Mouse (Mus musculus): ENCODE results near the gene Six1. TPM values are rescaled to one million over a fixed set of nuclear protein-coding genes. Genes with fewer than 3 reads are reported as not detected.
"Not testable (repeated sequence)": the region's sequence is repeated elsewhere in the genome, so short reads cannot be mapped to it uniquely, and the experiment has no call there.

The Six1 gene
- total RNA-seq (2014; fragmentation: Nextera tagmentation) (1.9 and 3.8 TPM in 2 replicates), total RNA-seq (2017) (2.0 and 2.9 TPM in 2 replicates), polyA plus RNA-seq (2012) (2.2 and 2.5 TPM in 2 replicates)

DNA sequence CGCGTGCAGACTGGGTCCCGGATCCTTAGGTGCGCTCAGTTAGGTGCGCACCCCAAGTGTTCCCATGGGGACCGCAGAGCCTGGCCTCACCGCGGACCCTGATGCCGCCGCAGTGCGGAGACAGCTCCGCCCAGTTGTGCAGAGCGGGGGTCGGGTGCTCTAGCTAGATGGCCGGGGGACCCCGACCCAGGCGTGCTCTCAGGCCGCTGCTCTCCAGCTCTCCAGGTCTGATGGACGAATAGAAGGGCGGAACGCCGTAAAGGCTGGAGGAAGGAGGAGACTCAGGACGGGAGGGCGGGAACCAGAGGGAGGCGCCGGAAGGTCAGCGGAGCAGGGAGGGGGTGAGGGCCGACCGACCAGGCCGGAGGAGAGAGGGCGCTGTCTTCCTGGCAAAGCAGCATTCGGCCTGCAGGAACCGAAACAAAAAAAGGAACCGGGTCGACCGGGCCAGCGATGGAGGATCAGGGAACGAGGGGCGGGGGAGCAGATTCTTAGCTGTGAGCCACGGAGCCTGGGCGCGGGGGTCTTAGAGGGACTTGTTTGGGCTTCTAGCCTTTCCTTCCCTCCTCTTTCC, at the start of gene Six1:
TSS of gene Six1 (minus strand) at position 220 of the 574 bp plus-strand sequence.
- DNase-seq (ENCODE audit: low spot score) (peak; percentile 74), ATAC-seq (ENCODE audit: extremely low read depth, insufficient number of reproducible peaks, low FRiP score, poor library complexity, severe bottlenecking) (peak; percentile 94)
- peaks cover 69% of the 10 kb centered on the region for H3K27me3 ChIP-seq (ENCODE audit: insufficient read depth, low read length)
- no peaks in the 10 kb centered on the region for H3K36me3 ChIP-seq (replicated peaks)
- H3K4me3 ChIP-seq (ENCODE audit: low read depth, low read length): peak within 1 kb of the TSS; percentile 73
- no peak for TF ChIP-seq TAL1 (conservative IDR thresholded peaks at IDR 0.05; ENCODE audit: low read depth, low read length)
- no peak for TF ChIP-seq GATA1 (IDR thresholded peaks at IDR 0.05; ENCODE audit: borderline replicate concordance, low read length)
- TF ChIP-seq POLR2AphosphoS5 (IDR thresholded peaks at IDR 0.05; ENCODE audit: insufficient replicate concordance, low read depth, low read length): no peak
- TF ChIP-seq CTCF (IDR thresholded peaks at IDR 0.05; ENCODE audit: low read depth, low read length): no peak
- no peak for TF ChIP-seq GATA2 (IDR thresholded peaks at IDR 0.05; ENCODE audit: borderline replicate concordance, low read depth, low read length)
- H3K4me1 ChIP-seq (ENCODE audit: insufficient read depth, low read depth, low read length): peaks cover 37% of the 10 kb centered on the region
- H3K9me3 ChIP-seq (replicated peaks): no peaks in the 10 kb centered on the region

DNA sequence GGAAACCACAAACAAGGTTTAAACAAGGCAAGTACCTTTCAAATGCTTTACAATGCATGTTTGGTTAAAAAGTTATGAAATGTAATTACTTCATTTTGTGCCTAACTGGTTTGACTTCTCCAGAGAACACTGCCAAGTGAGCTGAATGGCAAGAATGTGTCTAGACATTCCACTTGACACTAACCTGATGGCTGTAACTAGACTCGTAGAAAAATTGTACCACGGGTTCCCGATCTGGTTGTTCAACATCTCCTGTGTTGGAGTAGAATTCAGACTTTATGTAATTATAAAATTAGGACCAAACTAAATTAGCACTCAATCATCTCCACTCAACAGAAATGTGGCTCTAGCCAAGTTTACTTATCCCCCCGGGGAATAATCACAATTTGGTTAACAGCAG, 44.9 kb upstream of the Six1 start:
- peaks cover 3% of the 10 kb centered on the region; the same call in 1 of the 2 replicates for H3K4me1 ChIP-seq (ENCODE audit: insufficient read depth, low read depth, low read length)
- ATAC-seq (ENCODE audit: extremely low read depth, insufficient number of reproducible peaks, low FRiP score, poor library complexity, severe bottlenecking): no peak
- no peaks in the 10 kb centered on the region for H3K9me3 ChIP-seq (replicated peaks)
- no peak for DNase-seq (ENCODE audit: low spot score)
- no peak overlapping the region for H3K4me3 ChIP-seq (ENCODE audit: low read depth, low read length)
- peaks cover 7% of the 10 kb centered on the region for H3K36me3 ChIP-seq (replicated peaks)
- no peaks in the 10 kb centered on the region for H3K27me3 ChIP-seq (ENCODE audit: insufficient read depth, low read length)
- TF ChIP-seq GATA1 (IDR thresholded peaks at IDR 0.05; ENCODE audit: borderline replicate concordance, low read length) (no peak), TAL1 (conservative IDR thresholded peaks at IDR 0.05; ENCODE audit: low read depth, low read length) (no peak), CTCF (IDR thresholded peaks at IDR 0.05; ENCODE audit: low read depth, low read length) (no peak), POLR2AphosphoS5 (IDR thresholded peaks at IDR 0.05; ENCODE audit: insufficient replicate concordance, low read depth, low read length) (no peak), GATA2 (IDR thresholded peaks at IDR 0.05; ENCODE audit: borderline replicate concordance, low read depth, low read length) (no peak)

DNA sequence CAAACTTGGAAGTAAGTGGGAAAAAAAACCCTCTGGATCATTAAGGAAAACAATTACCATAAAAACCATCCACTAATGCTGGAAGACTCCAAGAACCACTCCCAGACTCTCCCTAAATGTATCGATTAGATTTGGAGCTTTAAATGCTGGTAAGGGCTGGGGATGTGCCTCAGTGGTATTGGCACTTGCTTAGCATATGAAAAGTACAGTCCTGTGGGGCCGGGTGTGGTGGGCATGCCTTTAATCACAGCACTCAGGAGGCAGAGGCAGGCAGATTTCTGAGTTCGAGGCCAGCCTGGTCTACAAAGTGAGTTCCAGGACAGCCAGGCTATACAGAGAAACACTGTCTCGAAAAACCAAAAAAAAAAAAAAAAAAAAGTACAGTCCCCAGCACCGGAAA, 42.5 kb upstream of the Six1 start:
- H3K4me3 ChIP-seq (ENCODE audit: low read depth, low read length); H3K9me3 ChIP-seq (replicated peaks); H3K4me1 ChIP-seq (ENCODE audit: insufficient read depth, low read depth, low read length); H3K27me3 ChIP-seq (ENCODE audit: insufficient read depth, low read length); H3K36me3 ChIP-seq (replicated peaks); ATAC-seq (ENCODE audit: extremely low read depth, insufficient number of reproducible peaks, low FRiP score, poor library complexity, severe bottlenecking); DNase-seq (ENCODE audit: low spot score): not testable (repeated sequence)

DNA sequence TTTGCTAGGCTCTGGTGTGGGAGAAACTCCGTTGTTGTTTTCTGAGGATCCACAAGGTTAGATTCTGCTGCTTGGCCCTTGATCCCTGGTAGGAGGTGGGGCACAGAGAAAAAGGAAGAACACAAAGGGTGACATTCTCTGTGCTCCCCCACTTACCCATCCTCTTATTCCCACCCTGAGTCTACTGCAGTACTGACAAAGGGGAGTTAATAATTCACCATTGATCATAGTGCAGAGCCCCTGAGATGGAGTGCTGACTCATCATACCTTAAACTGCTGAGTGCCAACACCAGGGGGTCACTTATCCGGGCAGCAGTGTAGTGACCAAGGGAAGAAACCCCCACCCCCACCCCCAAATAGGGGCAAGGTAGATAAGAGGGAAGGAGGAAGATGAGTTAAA, 40.9 kb upstream of the Six1 start:
- DNase-seq (ENCODE audit: low spot score) (no peak), ATAC-seq (ENCODE audit: extremely low read depth, insufficient number of reproducible peaks, low FRiP score, poor library complexity, severe bottlenecking) (no peak)
- H3K4me1 ChIP-seq (ENCODE audit: insufficient read depth, low read depth, low read length): peaks cover 3% of the 10 kb centered on the region; the same call in 1 of the 2 replicates
- no peak overlapping the region for H3K4me3 ChIP-seq (ENCODE audit: low read depth, low read length)
- TF ChIP-seq GATA1 (IDR thresholded peaks at IDR 0.05; ENCODE audit: borderline replicate concordance, low read length) (no peak), GATA2 (IDR thresholded peaks at IDR 0.05; ENCODE audit: borderline replicate concordance, low read depth, low read length) (no peak), CTCF (IDR thresholded peaks at IDR 0.05; ENCODE audit: low read depth, low read length) (no peak), POLR2AphosphoS5 (IDR thresholded peaks at IDR 0.05; ENCODE audit: insufficient replicate concordance, low read depth, low read length) (no peak), TAL1 (conservative IDR thresholded peaks at IDR 0.05; ENCODE audit: low read depth, low read length) (no peak)
- no peaks in the 10 kb centered on the region for H3K36me3 ChIP-seq (replicated peaks)
- no peaks in the 10 kb centered on the region for H3K27me3 ChIP-seq (ENCODE audit: insufficient read depth, low read length)
- H3K9me3 ChIP-seq (replicated peaks): no peaks in the 10 kb centered on the region

DNA sequence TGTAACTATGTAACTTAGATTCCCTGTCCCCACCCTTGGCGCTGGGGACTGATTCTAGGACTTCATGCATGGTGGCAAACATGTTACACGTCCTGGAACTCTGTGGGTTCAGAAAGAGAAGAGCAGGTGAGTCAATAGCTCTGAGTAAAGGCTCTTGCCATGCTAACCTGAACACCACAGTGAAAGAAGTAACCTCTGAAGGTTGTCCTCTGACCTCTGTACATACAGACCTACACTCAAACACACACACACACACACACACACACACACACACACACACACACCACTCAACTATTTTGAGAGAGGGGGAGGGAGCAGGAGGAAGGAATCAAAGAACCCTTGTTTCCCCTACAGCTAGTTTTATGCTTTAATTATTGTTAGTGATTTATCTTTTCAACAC, 40.5 kb upstream of the Six1 start:
- Histone ChIP-seq H3K4me1 (ENCODE audit: insufficient read depth, low read depth, low read length) (peaks cover 5% of the 10 kb centered on the region; the same call in 1 of the 2 replicates), H3K36me3 (replicated peaks) (no peaks in the 10 kb centered on the region), H3K4me3 (ENCODE audit: low read depth, low read length) (no peak overlapping the region), H3K9me3 (replicated peaks) (no peaks in the 10 kb centered on the region), H3K27me3 (ENCODE audit: insufficient read depth, low read length) (no peaks in the 10 kb centered on the region)
- ATAC-seq (ENCODE audit: extremely low read depth, insufficient number of reproducible peaks, low FRiP score, poor library complexity, severe bottlenecking) (no peak), DNase-seq (ENCODE audit: low spot score) (no peak)
- no peak for TF ChIP-seq GATA1 (IDR thresholded peaks at IDR 0.05; ENCODE audit: borderline replicate concordance, low read length)
- TF ChIP-seq POLR2AphosphoS5 (IDR thresholded peaks at IDR 0.05; ENCODE audit: insufficient replicate concordance, low read depth, low read length): no peak
- TF ChIP-seq TAL1 (conservative IDR thresholded peaks at IDR 0.05; ENCODE audit: low read depth, low read length): no peak
- no peak for TF ChIP-seq GATA2 (IDR thresholded peaks at IDR 0.05; ENCODE audit: borderline replicate concordance, low read depth, low read length)
- no peak for TF ChIP-seq CTCF (IDR thresholded peaks at IDR 0.05; ENCODE audit: low read depth, low read length)

DNA sequence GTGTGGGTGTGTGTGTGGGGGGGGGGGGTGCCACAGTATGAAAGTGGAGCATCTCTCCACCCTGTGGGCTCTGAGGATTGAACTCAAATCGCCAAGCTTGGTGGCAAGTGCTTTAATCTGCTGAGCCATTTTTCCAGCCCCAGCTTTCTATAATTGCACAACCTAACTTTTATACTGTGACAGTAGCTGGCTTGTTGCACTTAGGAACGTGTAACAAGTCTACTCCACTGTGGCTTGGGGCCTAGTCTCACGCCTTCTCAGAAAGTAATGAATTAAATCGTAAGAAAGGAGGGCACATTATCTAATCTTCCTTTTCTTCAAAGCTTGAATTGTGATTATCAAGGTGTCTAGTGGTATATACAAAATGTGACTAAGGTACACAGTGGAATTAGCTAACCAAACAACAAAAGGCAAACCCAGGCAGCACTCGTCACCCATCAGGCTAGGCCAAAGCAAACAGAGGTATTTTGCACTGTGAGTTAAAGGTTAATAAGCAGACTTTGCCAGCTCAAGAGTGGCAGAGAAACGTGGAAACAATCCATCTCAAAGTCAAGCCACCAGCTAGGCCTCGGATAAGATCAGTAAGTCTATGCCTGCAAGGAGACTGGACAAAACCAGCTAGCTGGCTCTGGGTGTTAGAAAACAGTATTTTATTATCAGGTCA, 37.1 kb upstream of the Six1 start:
- no peaks in the 10 kb centered on the region for H3K27me3 ChIP-seq (ENCODE audit: insufficient read depth, low read length)
- DNase-seq (ENCODE audit: low spot score) (no peak), ATAC-seq (ENCODE audit: extremely low read depth, insufficient number of reproducible peaks, low FRiP score, poor library complexity, severe bottlenecking) (no peak)
- H3K36me3 ChIP-seq (replicated peaks): no peaks in the 10 kb centered on the region
- no peak overlapping the region for H3K4me3 ChIP-seq (ENCODE audit: low read depth, low read length)
- peaks cover 16% of the 10 kb centered on the region for H3K4me1 ChIP-seq (ENCODE audit: insufficient read depth, low read depth, low read length)
- no peaks in the 10 kb centered on the region for H3K9me3 ChIP-seq (replicated peaks)
- TF ChIP-seq GATA2 (IDR thresholded peaks at IDR 0.05; ENCODE audit: borderline replicate concordance, low read depth, low read length): no peak
